Mouse (Mus musculus) megakaryocyte, embryonic 14.5 days (primary cell): ENCODE measurements at regions not wholly inside any gene's neighbourhood (a gene's known extent, or its start where the extent isn't known, plus 50 kb on each side); places are given as distances from the start of the nearest gene placed in this dataset.

ENCODE experiments used
- H3K27me3 ChIP-seq: replicated peaks from 2 replicates; pipeline ENCODE3; 2012; ENCODE audit warnings: inconsistent platforms
- H3K36me3 ChIP-seq: replicated peaks from 2 replicates; pipeline ENCODE3; 2012; ENCODE audit warnings: low read length, inconsistent platforms, mixed read lengths
- H3K4me1 ChIP-seq: 2 replicates; pipeline ENCODE4 v1.6.1; 2012; ENCODE audit warnings: inconsistent platforms
- H3K4me3 ChIP-seq: replicated peaks from 2 replicates; pipeline ENCODE3; 2012; ENCODE audit warnings: moderate library complexity, mild to moderate bottlenecking, inconsistent platforms
- H3K9me3 ChIP-seq: 2 replicates; pipeline ENCODE4 v1.6.1; 2012; ENCODE audit warnings: inconsistent platforms
- FLI1 ChIP-seq: IDR thresholded peaks from 2 replicates; pipeline ENCODE4 v1.6.1; 2012; ENCODE audit warnings: low read length, inconsistent platforms, mixed read lengths
- GATA1 ChIP-seq: IDR thresholded peaks from 3 replicates; pipeline ENCODE4 v1.6.1; 2012; ENCODE audit warnings: mixed read lengths, low read length, inconsistent platforms, borderline replicate concordance

DNA sequence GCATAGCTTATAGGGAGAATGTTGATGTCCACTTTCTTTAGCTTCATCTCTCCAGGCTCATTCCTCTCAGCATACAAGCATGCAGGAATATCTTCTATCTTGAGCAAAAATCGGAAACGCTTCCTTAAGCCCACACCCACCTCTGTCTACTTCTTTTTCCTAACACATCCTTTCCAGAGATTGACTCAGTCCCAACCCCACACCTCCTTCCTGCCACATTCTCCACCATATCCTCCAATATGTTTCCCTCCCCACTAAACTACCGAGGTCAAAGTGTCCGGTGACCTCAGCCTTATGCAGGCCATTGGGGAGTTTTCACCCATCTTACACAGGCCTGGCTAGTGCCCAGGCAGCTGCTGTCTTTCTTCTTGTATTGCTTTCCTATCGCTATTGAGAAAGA lies 301.4 kb downstream of the Gm49356 start:
- peaks cover 16% of the 10 kb centered on the region for H3K4me1 ChIP-seq
- H3K36me3 ChIP-seq: no peaks in the 10 kb centered on the region
- H3K27me3 ChIP-seq: peaks cover 66% of the 10 kb centered on the region
- no peak for TF ChIP-seq GATA1
- no peak for TF ChIP-seq FLI1
- H3K9me3 ChIP-seq: peaks cover 16% of the 10 kb centered on the region
- H3K4me3 ChIP-seq: no peak overlapping the region

DNA sequence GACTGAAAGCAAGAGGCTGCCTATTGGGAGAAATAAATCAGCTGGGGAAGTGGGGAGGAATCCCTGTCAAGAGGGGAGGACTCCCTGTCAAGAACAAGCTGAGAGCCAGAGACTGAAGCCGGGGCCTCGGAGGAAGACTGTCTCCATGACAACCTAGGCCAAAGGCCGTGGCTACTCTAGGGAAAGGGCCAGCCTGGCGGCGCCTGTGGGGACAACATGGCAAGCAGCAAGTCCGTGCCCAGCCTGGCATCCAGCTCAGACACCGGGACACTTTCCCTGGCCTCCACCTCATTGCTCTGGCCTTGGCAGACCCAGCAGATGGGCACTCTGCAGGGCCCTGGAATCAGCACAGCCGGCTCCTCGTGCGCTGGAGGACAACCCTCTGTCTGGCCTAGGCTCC lies 305.3 kb downstream of the Gm49356 start:
- no peak for TF ChIP-seq GATA1
- TF ChIP-seq FLI1: no peak
- peaks cover 61% of the 10 kb centered on the region for H3K27me3 ChIP-seq
- no peaks in the 10 kb centered on the region for H3K36me3 ChIP-seq
- H3K4me3 ChIP-seq: no peak overlapping the region
- H3K4me1 ChIP-seq: peaks cover 20% of the 10 kb centered on the region
- H3K9me3 ChIP-seq: peaks cover 3% of the 10 kb centered on the region

DNA sequence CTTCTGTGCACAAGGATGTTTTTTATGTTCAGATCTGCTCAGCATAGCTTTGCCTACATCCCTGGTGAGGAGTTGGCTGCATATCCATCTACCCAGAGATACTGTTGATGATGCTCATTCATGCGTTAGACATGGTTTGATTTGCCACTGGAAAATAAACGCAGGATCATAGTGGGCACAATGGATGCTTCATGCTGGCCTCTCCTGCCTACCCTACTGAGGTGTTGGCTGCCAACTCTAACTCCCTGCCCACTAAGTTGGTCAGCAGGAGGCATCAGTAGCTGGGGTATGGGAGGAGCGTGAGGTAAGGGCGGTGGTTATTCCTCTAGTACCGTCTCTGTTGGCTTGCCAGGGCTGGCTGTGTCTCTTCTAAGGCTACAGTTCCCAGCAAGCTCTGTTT lies 307.3 kb downstream of the Gm49356 start:
- H3K4me1 ChIP-seq: peaks cover 23% of the 10 kb centered on the region
- no peaks in the 10 kb centered on the region for H3K36me3 ChIP-seq
- no peak overlapping the region for H3K4me3 ChIP-seq
- peaks cover 16% of the 10 kb centered on the region for H3K9me3 ChIP-seq
- peaks cover 60% of the 10 kb centered on the region for H3K27me3 ChIP-seq
- TF ChIP-seq GATA1: no peak
- TF ChIP-seq FLI1: no peak

- Histone ChIP-seq H3K9me3 (peaks cover 17% of the 10 kb centered on the region), H3K4me3 (no peak overlapping the region), H3K27me3 (peaks cover 54% of the 10 kb centered on the region), H3K36me3 (no peaks in the 10 kb centered on the region), H3K4me1 (peaks cover 32% of the 10 kb centered on the region)
- TF ChIP-seq FLI1 (no peak), GATA1 (no peak)
These were observed 308.6 kb downstream of the Gm49356 start for GRCm38 (mm10) chr15:59197455-59198391.

DNA sequence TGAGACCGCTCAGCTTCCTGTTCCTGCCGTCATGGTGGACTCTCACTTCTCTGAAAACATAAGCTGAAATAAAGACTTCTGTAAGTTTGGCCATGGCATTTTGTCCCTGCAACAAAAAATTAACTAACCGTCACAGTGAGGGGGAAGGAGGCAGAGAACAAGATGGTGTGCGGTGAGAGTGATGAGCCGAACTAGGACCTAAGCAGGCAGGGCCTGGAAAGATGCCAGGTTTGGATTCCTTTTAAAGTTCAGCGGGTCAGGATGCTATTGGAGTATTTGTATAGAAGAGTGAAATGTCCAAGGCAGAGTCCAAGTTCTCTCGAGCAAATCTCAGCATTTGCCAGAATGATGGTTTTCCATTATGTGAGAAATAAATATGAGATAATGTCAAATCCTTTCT lies 312.3 kb downstream of the Gm49356 start:
- peaks cover 17% of the 10 kb centered on the region for H3K9me3 ChIP-seq
- peaks cover 35% of the 10 kb centered on the region for H3K27me3 ChIP-seq
- no peaks in the 10 kb centered on the region for H3K36me3 ChIP-seq
- H3K4me3 ChIP-seq: no peak overlapping the region
- TF ChIP-seq FLI1: no peak
- no peak for TF ChIP-seq GATA1
- H3K4me1 ChIP-seq: peaks cover 48% of the 10 kb centered on the region

GRCm38 (mm10) chr15:59201894-59202670 lies 313.0 kb downstream of the Gm49356 start:
- Histone ChIP-seq H3K9me3 (peaks cover 17% of the 10 kb centered on the region), H3K27me3 (peaks cover 32% of the 10 kb centered on the region), H3K4me3 (peak overlapping the region; percentile 4), H3K4me1 (peaks cover 46% of the 10 kb centered on the region), H3K36me3 (no peaks in the 10 kb centered on the region)
- TF ChIP-seq GATA1 (no peak), FLI1 (no peak)

DNA sequence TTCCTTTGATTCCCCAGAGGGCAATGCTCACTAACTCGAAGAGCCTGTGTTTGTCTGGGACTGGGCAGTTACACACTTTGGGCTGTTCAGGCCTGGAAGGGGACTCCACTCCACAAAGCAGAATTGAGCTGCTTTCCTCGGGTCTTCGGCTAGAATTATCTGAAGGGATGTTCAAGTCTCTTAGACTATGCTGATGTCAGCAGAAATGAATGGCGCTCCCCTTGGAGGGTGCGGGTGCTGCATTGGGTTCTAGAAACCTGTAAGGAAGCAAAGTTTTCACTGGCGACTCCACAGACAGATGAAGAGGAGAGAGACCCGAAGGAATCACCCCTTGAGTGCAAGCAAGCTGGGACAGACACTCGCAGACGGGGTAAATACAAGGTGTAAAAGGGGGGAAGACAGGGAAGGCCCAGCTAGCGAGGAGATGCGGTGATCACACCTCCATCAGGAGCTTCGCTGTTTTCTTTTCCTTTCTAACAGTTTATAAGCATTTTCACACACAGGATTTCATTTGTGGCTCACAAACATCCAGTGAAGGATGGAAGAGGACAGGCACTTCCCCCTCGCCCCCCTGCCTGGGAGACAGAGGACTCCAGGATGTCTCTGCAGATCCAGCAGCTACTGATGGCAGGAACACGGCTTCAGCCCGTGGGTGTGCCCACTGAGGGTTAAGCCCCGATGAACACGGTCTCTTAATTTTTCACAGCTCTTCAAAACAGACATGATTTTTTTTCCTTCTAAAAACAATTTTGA lies 314.2 kb downstream of the Gm49356 start:
- TF ChIP-seq GATA1 (no peak), FLI1 (no peak)
- H3K27me3 ChIP-seq: peaks cover 25% of the 10 kb centered on the region
- peaks cover 17% of the 10 kb centered on the region for H3K9me3 ChIP-seq
- H3K36me3 ChIP-seq: no peaks in the 10 kb centered on the region
- H3K4me3 ChIP-seq: no peak overlapping the region
- H3K4me1 ChIP-seq: peaks cover 34% of the 10 kb centered on the region

DNA sequence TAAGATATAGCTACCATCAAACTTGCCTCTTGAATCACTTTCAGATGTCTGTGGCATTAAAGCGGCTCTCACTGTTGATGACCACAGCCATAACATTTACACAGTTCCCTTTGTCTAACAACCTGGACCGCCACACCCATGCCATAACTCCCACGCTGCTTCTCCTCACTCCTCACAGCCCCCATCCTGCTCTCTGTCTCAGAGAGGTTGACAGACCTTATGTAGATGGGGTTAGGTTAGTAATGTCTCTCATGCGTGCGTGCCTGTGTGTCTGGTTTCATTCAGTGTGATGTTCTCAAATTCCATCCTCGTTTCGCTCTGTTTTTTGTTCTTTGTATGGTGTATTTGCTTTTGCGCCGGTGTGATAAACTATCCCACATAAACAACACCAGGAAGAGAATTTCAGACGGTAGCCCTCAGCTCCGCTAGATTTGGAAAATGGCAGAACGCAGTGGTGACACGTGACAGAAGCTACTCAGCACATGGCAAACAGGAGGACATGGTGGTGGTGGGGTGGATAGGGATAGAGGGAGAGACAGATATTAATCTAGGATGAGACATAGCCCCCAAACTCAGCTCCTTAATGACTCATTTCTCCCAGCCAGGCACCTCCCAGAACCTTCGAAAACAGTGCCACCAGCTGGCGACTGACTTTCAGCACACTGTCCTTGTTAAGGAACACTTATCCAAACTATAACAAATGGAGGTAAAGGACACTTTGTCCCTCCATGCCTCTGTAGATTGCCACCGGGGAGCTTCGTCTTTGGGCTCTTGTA lies 314.9 kb downstream of the Gm49356 start:
- Histone ChIP-seq H3K36me3 (no peaks in the 10 kb centered on the region), H3K4me1 (peaks cover 32% of the 10 kb centered on the region), H3K27me3 (peaks cover 22% of the 10 kb centered on the region), H3K4me3 (no peak overlapping the region), H3K9me3 (peaks cover 17% of the 10 kb centered on the region)
- TF ChIP-seq GATA1 (no peak), FLI1 (no peak)

- H3K36me3 ChIP-seq: no peaks in the 10 kb centered on the region
- H3K4me3 ChIP-seq: no peak overlapping the region
- H3K4me1 ChIP-seq: peaks cover 27% of the 10 kb centered on the region
- H3K27me3 ChIP-seq: peaks cover 18% of the 10 kb centered on the region
- H3K9me3 ChIP-seq: peaks cover 7% of the 10 kb centered on the region
- TF ChIP-seq FLI1: no peak
- no peak for TF ChIP-seq GATA1
These were observed 316.0 kb downstream of the Gm49356 start for GRCm38 (mm10) chr15:59205091-59205490.

DNA sequence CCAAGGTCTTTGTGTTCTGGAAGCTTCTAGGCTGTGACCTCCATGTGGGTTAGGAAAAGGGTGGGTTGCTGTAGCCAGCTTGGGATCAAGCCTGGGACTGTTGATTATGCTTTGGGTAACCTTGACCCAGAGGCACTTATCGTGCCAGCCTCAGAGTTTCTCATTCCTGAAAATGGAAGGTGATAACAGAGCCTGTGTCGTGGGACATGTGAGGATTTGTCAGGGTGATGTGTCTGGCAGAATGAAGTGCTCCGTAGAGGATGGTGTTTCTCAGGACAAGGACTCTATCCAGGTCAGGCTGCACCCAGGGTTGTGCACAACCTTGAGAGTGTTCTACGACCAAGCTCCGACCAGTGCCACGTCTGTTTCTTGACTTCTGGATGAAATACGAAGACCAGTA lies 316.4 kb downstream of the Gm49356 start:
- Histone ChIP-seq H3K4me1 (peaks cover 27% of the 10 kb centered on the region), H3K9me3 (peaks cover 7% of the 10 kb centered on the region), H3K27me3 (peaks cover 19% of the 10 kb centered on the region), H3K4me3 (no peak overlapping the region), H3K36me3 (no peaks in the 10 kb centered on the region)
- TF ChIP-seq GATA1 (no peak), FLI1 (no peak)
